Mouse (Mus musculus) kidney, embryonic 15.5 days (tissue): ENCODE data around the gene Podxl2. TPM values are rescaled to one million over a fixed set of nuclear protein-coding genes. Genes with fewer than 3 reads are reported as not detected.

Experiments used
- ATAC-seq: fragments of 200-750 bp; cut with Nextera tagmentation; replicated peaks from 2 replicates; pipeline ENCODE4 v1.8.0; 2017; ENCODE audit warnings: moderate TSS enrichment; ENCODE audit not compliant: low FRiP score
- H3K27ac ChIP-seq: fragments of 300-500 bp; sonication (generic); 2 replicates; pipeline ENCODE4 v1.5.1; 2015; ENCODE audit warnings: mild to moderate bottlenecking, inconsistent platforms
- H3K27me3 ChIP-seq: fragments of 300-500 bp; sonication (generic); 2 replicates; pipeline ENCODE4 v1.6.1; 2015; ENCODE audit warnings: inconsistent platforms
- H3K36me3 ChIP-seq: fragments of 300-500 bp; sonication (generic); 2 replicates; pipeline ENCODE4 v1.6.1; 2015; ENCODE audit warnings: inconsistent platforms
- H3K4me1 ChIP-seq: fragments of 300-500 bp; sonication (generic); 2 replicates; pipeline ENCODE4 v1.6.1; 2015; ENCODE audit warnings: inconsistent platforms
- H3K4me2 ChIP-seq: fragments of 300-500 bp; sonication (generic); 2 replicates; pipeline ENCODE4 v1.6.1; 2015; ENCODE audit warnings: moderate library complexity, mild to moderate bottlenecking, inconsistent platforms
- H3K4me3 ChIP-seq: fragments of 300-500 bp; sonication (generic); replicated peaks from 2 replicates; pipeline ENCODE4 v1.5.1; 2015; ENCODE audit warnings: mild to moderate bottlenecking, inconsistent platforms
- H3K9ac ChIP-seq: fragments of 300-500 bp; sonication (generic); 2 replicates; pipeline ENCODE4 v1.6.1; 2015; ENCODE audit warnings: mild to moderate bottlenecking, inconsistent platforms
- H3K9me3 ChIP-seq: fragments of 300-500 bp; sonication (generic); replicated peaks from 2 replicates; pipeline ENCODE4 v1.6.1; 2016; ENCODE audit warnings: inconsistent platforms
- WGBS: fragments of 180-500 bp; shearing (Covaris S2); methylation state at CpG from one replicate; pipeline ENCODE4 v1.1.7; 2015; ENCODE audit warnings: mixed read lengths; 5-methylcytosine and 5-hydroxymethylcytosine counted together
- polyA plus RNA-seq: library from polyadenylated mRNA; unstranded; fragments of >200 nt; fragmentation: Nextera tagmentation; extraction: Ambion mirVana; gene quantifications from 2 replicates; pipeline ENCODE4 v1.2.1, GENCODE M21; 2015

Podxl2 gene
- polyA plus RNA-seq, 1 experiment from 2014 or later = 55.0 TPM

- H3K4me3 ChIP-seq = peak within 1 kb of the TSS; percentile 89
- peak within 1 kb of the TSS; percentile 89 for H3K9ac ChIP-seq
- H3K27me3 ChIP-seq = no peaks in the 10 kb centered on the region
- H3K36me3 ChIP-seq = peaks cover under 1% of the 10 kb centered on the region
- peaks cover 67% of the 10 kb centered on the region for H3K4me1 ChIP-seq
- peak within 1 kb of the TSS; percentile 90 for H3K4me2 ChIP-seq
- peak; percentile 89 for ATAC-seq
- H3K9me3 ChIP-seq = no peaks in the 10 kb centered on the region
- WGBS = under 1% methylated on average over 66 of the region's 66 CpGs
- H3K27ac ChIP-seq = peak within 1 kb of the TSS; percentile 94
Observed at GRCm38 (mm10) chr6:88901947-88902820, 27.3 kb upstream of the Podxl2 start, which contains the start of gene Tpra1. TSS of gene Tpra1 (plus strand) at chr6:88902251.

- peak overlapping the region; percentile 94 for H3K27ac ChIP-seq
- H3K4me2 ChIP-seq = peak overlapping the region; percentile 90
- no peaks in the 10 kb centered on the region for H3K27me3 ChIP-seq
- ATAC-seq = 0 out of 2 replicates have a peak, but pooled peaks have one; percentile 3
- H3K9me3 ChIP-seq = no peaks in the 10 kb centered on the region
- H3K4me3 ChIP-seq = peak overlapping the region; percentile 89
- H3K9ac ChIP-seq = peak overlapping the region; percentile 89
- H3K36me3 ChIP-seq = peaks cover 5% of the 10 kb centered on the region
- WGBS = 7% methylated on average over 5 of the region's 5 CpGs
- H3K4me1 ChIP-seq = peaks cover 68% of the 10 kb centered on the region
Observed at GRCm38 (mm10) chr6:88901471-88901870, 26.6 kb upstream of the Podxl2 start.

GRCm38 (mm10) chr6:88899628-88900027, 24.8 kb upstream of the Podxl2 start:
- Histone ChIP-seq H3K4me3 (no peak overlapping the region), H3K36me3 (peaks cover 23% of the 10 kb centered on the region), H3K4me2 (no peak overlapping the region), H3K27ac (no peak overlapping the region), H3K27me3 (no peaks in the 10 kb centered on the region), H3K9me3 (no peaks in the 10 kb centered on the region), H3K4me1 (peaks cover 54% of the 10 kb centered on the region), H3K9ac (no peak overlapping the region)
- WGBS = 95% methylated on average over 2 of the region's 2 CpGs
- no peak for ATAC-seq

GRCm38 (mm10) chr6:88899086-88899485, 24.2 kb upstream of the Podxl2 start:
- 58% methylated on average over 4 of the region's 4 CpGs for WGBS

GRCm38 (mm10) chr6:88898534-88899048, 23.7 kb upstream of the Podxl2 start, which contains the start of gene Mcm2:
TSS of gene Mcm2 (minus strand) at chr6:88898780.
- Histone ChIP-seq H3K27me3 (no peaks in the 10 kb centered on the region), H3K27ac (peak within 1 kb of the TSS; percentile 83), H3K9me3 (no peaks in the 10 kb centered on the region), H3K4me3 (peak within 1 kb of the TSS; percentile 80), H3K36me3 (peaks cover 34% of the 10 kb centered on the region), H3K4me2 (peak within 1 kb of the TSS; percentile 85), H3K4me1 (peaks cover 44% of the 10 kb centered on the region), H3K9ac (peak within 1 kb of the TSS; percentile 75)
- peak; percentile 82 for ATAC-seq
- under 1% methylated on average over 33 of the region's 33 CpGs for WGBS

More at GRCm38 (mm10) chr6:88899086-88899485, 24.2 kb upstream of the Podxl2 start:
- Histone ChIP-seq H3K9ac (no peak overlapping the region), H3K4me1 (peaks cover 49% of the 10 kb centered on the region), H3K4me3 (peak overlapping the region; percentile 80), H3K4me2 (peak overlapping the region; percentile 85), H3K27me3 (no peaks in the 10 kb centered on the region), H3K36me3 (peaks cover 29% of the 10 kb centered on the region), H3K9me3 (no peaks in the 10 kb centered on the region), H3K27ac (peak overlapping the region; percentile 27; the same call in 1 of the 2 replicates)
- ATAC-seq = no peak

- Histone ChIP-seq H3K4me1 (peaks cover 34% of the 10 kb centered on the region), H3K4me2 (peak overlapping the region; percentile 85), H3K4me3 (peak overlapping the region; percentile 80), H3K27me3 (no peaks in the 10 kb centered on the region), H3K9ac (peak overlapping the region; percentile 50), H3K27ac (no peak overlapping the region), H3K9me3 (no peaks in the 10 kb centered on the region), H3K36me3 (peaks cover 47% of the 10 kb centered on the region)
- no peak for ATAC-seq
- 33% methylated on average over 7 of the region's 7 CpGs for WGBS
Observed at GRCm38 (mm10) chr6:88897246-88897645, 22.4 kb upstream of the Podxl2 start.

- Histone ChIP-seq H3K9me3 (no peaks in the 10 kb centered on the region), H3K4me3 (no peak overlapping the region), H3K27ac (no peak overlapping the region), H3K4me1 (peaks cover 26% of the 10 kb centered on the region), H3K27me3 (no peaks in the 10 kb centered on the region), H3K36me3 (peaks cover 60% of the 10 kb centered on the region), H3K4me2 (no peak overlapping the region), H3K9ac (no peak overlapping the region)
- no peak for ATAC-seq
- WGBS = 85% methylated on average over 6 of the region's 6 CpGs
Observed at GRCm38 (mm10) chr6:88895943-88896342, 21.1 kb upstream of the Podxl2 start.

- H3K9ac ChIP-seq = no peak overlapping the region
- H3K9me3 ChIP-seq = no peaks in the 10 kb centered on the region
- WGBS = 70% methylated on average over 5 of the region's 5 CpGs
- H3K4me3 ChIP-seq = no peak overlapping the region
- H3K4me2 ChIP-seq = no peak overlapping the region
- no peak for ATAC-seq
- H3K4me1 ChIP-seq = peaks cover 17% of the 10 kb centered on the region
- H3K36me3 ChIP-seq = peaks cover 84% of the 10 kb centered on the region
- H3K27me3 ChIP-seq = no peaks in the 10 kb centered on the region
- H3K27ac ChIP-seq = no peak overlapping the region
Observed at GRCm38 (mm10) chr6:88893559-88893958, 18.7 kb upstream of the Podxl2 start.

GRCm38 (mm10) chr6:88890832-88891231, 16.0 kb upstream of the Podxl2 start:
- WGBS = 92% methylated on average over 7 of the region's 7 CpGs
- H3K9me3 ChIP-seq = no peaks in the 10 kb centered on the region

GRCm38 (mm10) chr6:88889410-88890042, 14.7 kb upstream of the Podxl2 start:
- Histone ChIP-seq H3K4me1 (no peaks in the 10 kb centered on the region), H3K36me3 (peaks cover 100% of the 10 kb centered on the region), H3K27me3 (no peaks in the 10 kb centered on the region), H3K9ac (no peak overlapping the region), H3K4me2 (no peak overlapping the region), H3K4me3 (no peak overlapping the region), H3K9me3 (no peaks in the 10 kb centered on the region), H3K27ac (no peak overlapping the region)
- no peak for ATAC-seq
- 88% methylated on average over 13 of the region's 13 CpGs for WGBS

More at GRCm38 (mm10) chr6:88890832-88891231, 16.0 kb upstream of the Podxl2 start:
- no peak overlapping the region for H3K4me3 ChIP-seq
- H3K36me3 ChIP-seq = peaks cover 100% of the 10 kb centered on the region
- no peaks in the 10 kb centered on the region for H3K27me3 ChIP-seq
- H3K4me2 ChIP-seq = no peak overlapping the region
- ATAC-seq = no peak
- no peak overlapping the region for H3K9ac ChIP-seq
- no peak overlapping the region for H3K27ac ChIP-seq
- 0 out of 2 replicates have a peak, but pooled peaks cover 2% of the 10 kb centered on the region for H3K4me1 ChIP-seq

GRCm38 (mm10) chr6:88886417-88886967, 11.6 kb upstream of the Podxl2 start:
- H3K4me1 ChIP-seq = no peaks in the 10 kb centered on the region
- no peak overlapping the region for H3K4me2 ChIP-seq
- no peak overlapping the region for H3K27ac ChIP-seq
- H3K27me3 ChIP-seq = no peaks in the 10 kb centered on the region
- no peak overlapping the region for H3K4me3 ChIP-seq
- peaks cover 100% of the 10 kb centered on the region for H3K36me3 ChIP-seq
- WGBS = 88% methylated on average over 2 of the region's 2 CpGs
- no peaks in the 10 kb centered on the region for H3K9me3 ChIP-seq
- no peak for ATAC-seq
- no peak overlapping the region for H3K9ac ChIP-seq
